Mouse (Mus musculus): Measurements from ENCODE around the gene Chchd3.

GRCm38 (mm10) chr6:33056392-33056791 lies 3.7 kb downstream of the Chchd3 start:
- TF ChIP-seq MAFK (IDR thresholded peaks at IDR 0.05; ENCODE audit: insufficient read depth, low read depth, low read length) (no peak), ZC3H11A (IDR thresholded peaks at IDR 0.05; ENCODE audit: borderline replicate concordance, low read depth, low read length) (no peak), HCFC1 (IDR thresholded peaks at IDR 0.05; ENCODE audit: borderline replicate concordance, insufficient read depth, low read length) (no peak), CHD2 (IDR thresholded peaks at IDR 0.05; ENCODE audit: low read depth, low read length) (no peak), ZNF384 (IDR thresholded peaks at IDR 0.05; ENCODE audit: low read depth, low read length) (no peak)
